Mouse (Mus musculus) stomach, embryonic 14.5 days (tissue): ENCODE data around the gene Dntt. TPM values are rescaled to one million over a fixed set of nuclear protein-coding genes. Genes with fewer than 3 reads are reported as not detected.
A peak's percentile ranks its signal among the peaks of the same experiment; 100 is the strongest.

Experiments used
- ATAC-seq: fragments of 200-750 bp; cut with Nextera tagmentation; 2 replicates; pipeline ENCODE4 v1.8.0; 2017; ENCODE audit warnings: low read depth, moderate TSS enrichment; ENCODE audit not compliant: insufficient number of reproducible peaks, insufficient read depth, low FRiP score
- H3K27ac ChIP-seq: fragments of 300-500 bp; sonication (generic); 2 replicates; pipeline ENCODE4 v1.5.1; 2014; ENCODE audit warnings: mild to moderate bottlenecking, low read length, moderate library complexity, mixed read lengths
- H3K27me3 ChIP-seq: fragments of 300-500 bp; sonication (generic); 2 replicates; pipeline ENCODE4 v1.6.1; 2014; ENCODE audit warnings: low read length, control low read depth, mixed read lengths; ENCODE audit not compliant: control insufficient read depth, insufficient read depth
- H3K36me3 ChIP-seq: fragments of 300-500 bp; sonication (generic); 2 replicates; pipeline ENCODE4 v1.6.1; 2014; ENCODE audit warnings: mild to moderate bottlenecking, control low read depth, low read length, moderate library complexity, mixed read lengths; ENCODE audit not compliant: control insufficient read depth, insufficient read depth
- H3K4me1 ChIP-seq: fragments of 300-500 bp; sonication (generic); 2 replicates; pipeline ENCODE4 v1.6.1; 2014; ENCODE audit warnings: low read length, control low read depth, mixed read lengths; ENCODE audit not compliant: control insufficient read depth, insufficient read depth
- H3K4me2 ChIP-seq: fragments of 300-500 bp; sonication (generic); replicated peaks from 2 replicates; pipeline ENCODE4 v1.6.1; 2014; ENCODE audit warnings: low read depth, low read length, control low read depth
- H3K4me3 ChIP-seq: fragments of 300-500 bp; sonication (generic); 2 replicates; pipeline ENCODE4 v1.5.1; 2014; ENCODE audit warnings: low read depth, low read length, control low read depth
- H3K9ac ChIP-seq: fragments of 300-500 bp; sonication (generic); replicated peaks from 2 replicates; pipeline ENCODE4 v1.6.1; 2014; ENCODE audit warnings: low read depth, mild to moderate bottlenecking, control low read depth, low read length, moderate library complexity, mixed read lengths
- H3K9me3 ChIP-seq: fragments of 300-500 bp; sonication (generic); 2 replicates; pipeline ENCODE4 v1.6.1; 2016; ENCODE audit warnings: low read depth, low read length, control low read depth; ENCODE audit not compliant: control insufficient read depth
- WGBS: fragments of 180-500 bp; shearing (Covaris S2); extraction: QIAGEN DNeasy Blood & Tissue Kit; methylation state at CpG from one replicate; pipeline ENCODE4 v1.1.7; 2014; 5-methylcytosine and 5-hydroxymethylcytosine counted together
- polyA plus RNA-seq: library from polyadenylated mRNA; unstranded; fragments of >200 nt; fragmentation: Nextera tagmentation; extraction: Ambion mirVana; gene quantifications from 2 replicates; pipeline ENCODE4 v1.2.1, GENCODE M21; 2014

Dntt gene
- polyA plus RNA-seq, 1 experiment from 2014 or later, result not detected

GRCm38 (mm10) chr19:41003694-41004315 lies 25.3 kb upstream of the Dntt start:
- ATAC-seq, result no peak
- 84% methylated on average over 3 of the region's 3 CpGs for WGBS
- no peaks in the 10 kb centered on the region for H3K9me3 ChIP-seq

GRCm38 (mm10) chr19:41006621-41007020 lies 22.5 kb upstream of the Dntt start:
- no peaks in the 10 kb centered on the region for H3K36me3 ChIP-seq
- H3K9me3 ChIP-seq, result no peaks in the 10 kb centered on the region
- H3K4me3 ChIP-seq, result no peak overlapping the region
- ATAC-seq, result no peak
- 26% methylated on average over 4 of the region's 4 CpGs for WGBS
- no peaks in the 10 kb centered on the region for H3K27me3 ChIP-seq
- H3K4me1 ChIP-seq, result no peaks in the 10 kb centered on the region
- no peak overlapping the region for H3K4me2 ChIP-seq
- no peak overlapping the region for H3K9ac ChIP-seq
- no peak overlapping the region for H3K27ac ChIP-seq

More at GRCm38 (mm10) chr19:41003694-41004315, 25.3 kb upstream of the Dntt start:
- no peaks in the 10 kb centered on the region for H3K27me3 ChIP-seq
- no peaks in the 10 kb centered on the region for H3K4me1 ChIP-seq
- no peaks in the 10 kb centered on the region for H3K36me3 ChIP-seq
- no peak overlapping the region for H3K27ac ChIP-seq
- no peak overlapping the region for H3K4me2 ChIP-seq
- H3K4me3 ChIP-seq, result no peak overlapping the region
- no peak overlapping the region for H3K9ac ChIP-seq

- Histone ChIP-seq H3K4me3 (no peak overlapping the region), H3K27ac (no peak overlapping the region), H3K27me3 (no peaks in the 10 kb centered on the region), H3K36me3 (no peaks in the 10 kb centered on the region), H3K4me1 (peaks cover 3% of the 10 kb centered on the region; the same call in 1 of the 2 replicates), H3K9me3 (no peaks in the 10 kb centered on the region), H3K4me2 (no peak overlapping the region), H3K9ac (no peak overlapping the region)
- 45% methylated on average over 6 of the region's 6 CpGs for WGBS
- no peak for ATAC-seq
These were observed 21.7 kb upstream of the Dntt start for GRCm38 (mm10) chr19:41007326-41007725.

GRCm38 (mm10) chr19:41007733-41008132 lies 21.3 kb upstream of the Dntt start:
- no peak overlapping the region for H3K27ac ChIP-seq
- no peak for ATAC-seq
- 80% methylated on average over 4 of the region's 4 CpGs for WGBS

GRCm38 (mm10) chr19:41008674-41009395 lies 20.2 kb upstream of the Dntt start:
- no peak for ATAC-seq
- no peaks in the 10 kb centered on the region for H3K27me3 ChIP-seq
- H3K9me3 ChIP-seq, result no peaks in the 10 kb centered on the region
- 87% methylated on average over 5 of the region's 5 CpGs for WGBS
- H3K4me2 ChIP-seq, result no peak overlapping the region
- H3K4me1 ChIP-seq, result peaks cover 10% of the 10 kb centered on the region; the same call in 1 of the 2 replicates
- H3K4me3 ChIP-seq, result no peak overlapping the region
- no peaks in the 10 kb centered on the region for H3K36me3 ChIP-seq
- no peak overlapping the region for H3K27ac ChIP-seq
- H3K9ac ChIP-seq, result no peak overlapping the region

More at GRCm38 (mm10) chr19:41007733-41008132, 21.3 kb upstream of the Dntt start:
- Histone ChIP-seq H3K4me2 (no peak overlapping the region), H3K9ac (no peak overlapping the region), H3K4me3 (no peak overlapping the region), H3K9me3 (no peaks in the 10 kb centered on the region), H3K27me3 (no peaks in the 10 kb centered on the region), H3K4me1 (peaks cover 3% of the 10 kb centered on the region; the same call in 1 of the 2 replicates), H3K36me3 (no peaks in the 10 kb centered on the region)

GRCm38 (mm10) chr19:41011676-41012075 lies 17.4 kb upstream of the Dntt start:
- WGBS, result 25% methylated on average over 5 of the region's 5 CpGs
- ATAC-seq, result no peak
- H3K4me2 ChIP-seq, result no peak overlapping the region
- peaks cover 10% of the 10 kb centered on the region; the same call in 1 of the 2 replicates for H3K4me1 ChIP-seq
- H3K9ac ChIP-seq, result no peak overlapping the region
- no peak overlapping the region for H3K27ac ChIP-seq
- no peak overlapping the region for H3K4me3 ChIP-seq
- H3K27me3 ChIP-seq, result no peaks in the 10 kb centered on the region
- no peaks in the 10 kb centered on the region for H3K9me3 ChIP-seq
- no peaks in the 10 kb centered on the region for H3K36me3 ChIP-seq

GRCm38 (mm10) chr19:41013591-41013990 lies 15.5 kb upstream of the Dntt start:
- H3K4me2 ChIP-seq, result peak overlapping the region; percentile 18; the same call in 1 of the 2 replicates
- H3K4me3 ChIP-seq, result no peak overlapping the region
- H3K27ac ChIP-seq, result no peak overlapping the region; the same call in 1 of the 2 replicates
- 3% methylated on average over 5 of the region's 5 CpGs for WGBS
- peaks cover 10% of the 10 kb centered on the region; the same call in 1 of the 2 replicates for H3K4me1 ChIP-seq
- no peak overlapping the region for H3K9ac ChIP-seq
- no peaks in the 10 kb centered on the region for H3K9me3 ChIP-seq
- H3K27me3 ChIP-seq, result no peaks in the 10 kb centered on the region
- H3K36me3 ChIP-seq, result no peaks in the 10 kb centered on the region
- peak; percentile 66; the same call in 1 of the 2 replicates for ATAC-seq

GRCm38 (mm10) chr19:41014003-41014402 lies 15.1 kb upstream of the Dntt start:
- Histone ChIP-seq H3K4me1 (peaks cover 10% of the 10 kb centered on the region; the same call in 1 of the 2 replicates), H3K27me3 (no peaks in the 10 kb centered on the region), H3K4me2 (no peak overlapping the region), H3K27ac (no peak overlapping the region; the same call in 1 of the 2 replicates), H3K4me3 (no peak overlapping the region), H3K36me3 (no peaks in the 10 kb centered on the region), H3K9me3 (no peaks in the 10 kb centered on the region), H3K9ac (no peak overlapping the region)
- 15% methylated on average over 9 of the region's 9 CpGs for WGBS
- ATAC-seq, result no peak
